Mouse (Mus musculus) hindbrain, embryonic 10.5 days (tissue): ENCODE data around the gene Ptpn23. TPM values are rescaled to one million over a fixed set of nuclear protein-coding genes. Genes with fewer than 3 reads are reported as not detected.
A peak's percentile ranks its signal among the peaks of the same experiment; 100 is the strongest.
"Not testable (repeated sequence)": the region's sequence is repeated elsewhere in the genome, so short reads cannot be mapped to it uniquely, and the experiment has no call there.

Experiments
- DNase-seq: peaks from one replicate; pipeline ENCODE4 v3.0.0-alpha.2; 2017; ENCODE audit warnings: low spot score
- H3K27ac ChIP-seq: fragments of 300-500 bp; sonication (generic); 2 replicates; pipeline ENCODE4 v1.5.1; 2016; ENCODE audit warnings: mild to moderate bottlenecking, moderate library complexity
- H3K27me3 ChIP-seq: fragments of 300-500 bp; sonication (generic); 2 replicates; pipeline ENCODE4 v1.6.1; 2016; ENCODE audit warnings: mild to moderate bottlenecking; ENCODE audit not compliant: poor library complexity, insufficient read depth, severe bottlenecking
- H3K36me3 ChIP-seq: fragments of 300-500 bp; sonication (generic); 2 replicates; pipeline ENCODE4 v1.6.1; 2016; ENCODE audit warnings: mild to moderate bottlenecking, moderate library complexity
- H3K4me1 ChIP-seq: fragments of 300-500 bp; sonication (generic); replicated peaks from 2 replicates; pipeline ENCODE4 v1.6.1; 2016; ENCODE audit warnings: mild to moderate bottlenecking
- H3K4me3 ChIP-seq: fragments of 300-500 bp; sonication (generic); 2 replicates; pipeline ENCODE4 v1.5.1; 2016; ENCODE audit warnings: mild to moderate bottlenecking, moderate library complexity
- H3K9me3 ChIP-seq: fragments of 300-500 bp; sonication (generic); 2 replicates; pipeline ENCODE4 v1.6.1; 2016; ENCODE audit warnings: mild to moderate bottlenecking, moderate library complexity
- WGBS: fragments of 180-500 bp; shearing (Covaris S2); methylation state at CpG from one replicate; pipeline ENCODE4 v1.1.7; 2016; 5-methylcytosine and 5-hydroxymethylcytosine counted together
- polyA plus RNA-seq: library from polyadenylated mRNA; unstranded; fragments of >200 nt; fragmentation: Nextera tagmentation; extraction: Ambion mirVana; gene quantifications from 2 replicates; pipeline ENCODE4 v1.2.1, GENCODE M21; 2016

Gene Ptpn23
- polyA plus RNA-seq, 1 experiment from 2014 or later: 19.2 TPM

DNA sequence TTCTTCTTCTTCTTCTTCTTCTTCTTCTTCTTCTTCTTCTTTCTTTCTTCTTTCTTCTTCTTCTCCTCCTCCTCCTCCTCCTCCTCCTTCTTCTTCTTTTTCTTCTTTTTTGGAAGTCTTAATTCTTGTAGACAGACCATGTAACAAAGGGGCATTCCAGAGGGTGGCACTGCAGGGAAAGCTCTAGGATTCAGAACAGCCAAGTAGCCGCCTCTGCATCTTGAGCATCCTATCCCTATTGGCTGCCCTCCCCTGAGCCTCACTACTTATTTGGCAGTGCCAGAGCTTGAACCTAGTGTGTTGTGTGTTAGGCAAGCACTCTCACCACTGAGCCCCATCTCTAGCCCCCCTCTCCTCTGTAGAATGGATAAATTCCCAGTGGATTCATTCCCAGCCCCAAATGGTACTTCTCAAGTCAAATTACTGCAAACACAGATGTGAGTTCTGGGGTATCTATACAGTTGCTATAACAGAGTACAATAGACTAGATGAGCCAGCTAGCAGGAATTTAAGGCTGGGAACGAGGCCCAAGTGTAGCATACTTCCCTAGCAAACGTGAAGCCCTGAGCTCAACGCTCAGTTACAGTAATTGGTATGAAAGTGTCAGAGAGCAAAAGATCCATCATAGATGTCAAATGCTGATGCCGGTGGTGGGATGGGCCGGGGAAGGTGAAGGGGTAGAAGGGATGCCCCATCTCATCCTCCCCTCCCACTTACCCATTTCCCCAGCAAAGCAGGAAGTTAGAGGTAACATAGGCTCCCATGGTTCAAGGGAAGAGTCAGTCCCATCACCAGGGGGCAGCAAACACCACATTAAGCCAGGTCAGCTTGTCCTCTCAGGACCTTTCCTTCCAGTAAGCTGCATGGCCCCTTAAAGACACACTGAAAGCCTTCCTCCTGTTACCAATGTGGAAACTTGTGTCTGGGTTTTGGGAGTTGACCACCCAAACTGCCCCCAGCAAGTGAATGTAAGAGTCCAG, 3.2 kb upstream of the Ptpn23 start:
- Histone ChIP-seq H3K9me3 (no peaks in the 10 kb centered on the region), H3K36me3 (no peaks in the 10 kb centered on the region), H3K4me1 (peaks cover 22% of the 10 kb centered on the region), H3K4me3 (0 out of 2 replicates have a peak overlapping the region, but pooled peaks have one; percentile 7), H3K27ac (no peak overlapping the region), H3K27me3 (no peaks in the 10 kb centered on the region)
- WGBS: 46% methylated on average over 6 of the region's 6 CpGs
- DNase-seq: peak; percentile 82

DNA sequence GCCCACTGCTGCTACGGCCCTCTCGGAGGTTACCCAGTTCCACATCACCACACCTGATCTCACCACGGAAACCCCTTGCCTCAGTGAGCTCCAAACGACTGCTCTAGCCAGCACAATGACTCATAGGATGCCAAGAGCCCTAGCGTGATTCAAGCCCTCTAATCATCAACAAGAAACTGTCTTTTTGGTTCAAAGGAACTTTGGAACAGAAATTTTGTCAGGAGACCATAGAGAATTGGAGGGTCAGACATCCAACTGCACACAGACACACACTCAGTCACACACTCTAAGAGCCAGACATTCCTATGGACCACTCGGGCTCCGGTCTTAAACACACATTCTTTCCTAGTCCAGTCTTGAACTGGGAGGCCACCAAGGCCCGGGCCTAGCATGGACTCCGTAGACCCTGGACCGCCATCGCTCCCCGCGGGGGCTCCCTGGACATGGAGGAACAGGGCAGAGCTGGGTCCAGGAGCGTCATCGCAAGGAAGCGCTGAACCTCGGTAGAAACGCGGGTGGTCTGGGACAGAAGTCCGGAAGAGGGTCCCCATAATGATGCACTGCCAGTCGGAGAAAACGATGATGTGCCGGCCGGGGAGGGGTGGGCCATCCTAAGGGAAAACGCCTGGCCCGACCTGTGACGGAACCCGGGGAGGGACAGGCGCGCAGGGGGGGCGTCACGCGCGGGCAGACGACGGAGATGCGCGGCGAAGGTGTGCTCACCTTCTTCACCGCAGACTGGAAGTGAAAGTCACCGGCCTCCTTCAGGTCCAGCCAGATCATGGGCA, 508 bp downstream of the Ptpn23 start:
- no peaks in the 10 kb centered on the region for H3K27me3 ChIP-seq
- no peaks in the 10 kb centered on the region for H3K9me3 ChIP-seq
- no peak for DNase-seq
- H3K27ac ChIP-seq: peak overlapping the region; percentile 93
- H3K36me3 ChIP-seq: peaks cover 23% of the 10 kb centered on the region
- 2% methylated on average over 41 of the region's 41 CpGs for WGBS
- peaks cover 22% of the 10 kb centered on the region for H3K4me1 ChIP-seq
- peak overlapping the region; percentile 97 for H3K4me3 ChIP-seq

DNA sequence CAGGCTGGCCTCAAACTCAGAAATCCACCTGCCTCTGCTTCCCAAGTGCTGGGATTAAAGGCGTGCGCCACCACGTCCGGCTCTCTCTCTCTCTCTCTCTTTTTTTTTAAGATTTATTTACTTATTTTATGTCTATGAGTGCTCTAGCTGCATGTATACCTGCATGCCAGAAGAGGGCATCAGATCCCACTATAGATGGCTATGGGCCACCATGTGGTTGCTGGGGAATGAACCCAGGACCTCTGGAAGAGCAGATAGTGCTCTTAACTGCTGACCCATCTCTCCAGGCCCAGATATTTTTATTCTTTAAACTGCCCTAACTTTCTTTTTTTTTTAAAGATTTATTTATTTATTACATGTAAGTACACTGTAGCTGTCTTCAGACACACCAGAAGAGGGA, 4.8 kb downstream of the Ptpn23 start:
- H3K36me3 ChIP-seq: peaks cover 47% of the 10 kb centered on the region
- H3K4me3 ChIP-seq, H3K9me3 ChIP-seq, H3K27me3 ChIP-seq, H3K27ac ChIP-seq, DNase-seq: not testable (repeated sequence)
- WGBS: 96% methylated on average over 4 of the region's 4 CpGs
- peaks cover 12% of the 10 kb centered on the region for H3K4me1 ChIP-seq

DNA sequence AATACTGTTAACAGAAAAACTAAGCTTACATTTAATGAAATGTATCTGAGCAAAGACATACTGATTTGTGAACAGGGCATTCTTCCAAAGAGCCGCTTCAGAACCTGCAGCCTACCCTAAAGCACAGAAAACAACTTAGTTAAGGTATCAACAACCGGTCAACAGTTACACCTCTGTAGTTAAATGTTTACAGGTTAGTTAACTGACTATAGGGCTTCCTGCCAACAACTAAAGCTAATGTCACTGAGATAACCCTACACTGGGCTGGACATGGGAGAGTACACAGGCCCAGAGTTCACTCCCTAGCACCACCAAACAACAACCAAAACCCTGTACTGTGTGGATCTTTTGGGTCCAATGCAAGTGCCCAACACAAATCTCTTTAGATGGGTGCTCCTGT, 5.3 kb downstream of the Ptpn23 start:
- Histone ChIP-seq H3K4me1 (peaks cover 12% of the 10 kb centered on the region), H3K27me3 (no peaks in the 10 kb centered on the region), H3K36me3 (peaks cover 52% of the 10 kb centered on the region), H3K9me3 (no peaks in the 10 kb centered on the region), H3K27ac (no peak overlapping the region), H3K4me3 (no peak overlapping the region)
- no peak for DNase-seq
- 93% methylated on average over 2 of the region's 2 CpGs for WGBS

DNA sequence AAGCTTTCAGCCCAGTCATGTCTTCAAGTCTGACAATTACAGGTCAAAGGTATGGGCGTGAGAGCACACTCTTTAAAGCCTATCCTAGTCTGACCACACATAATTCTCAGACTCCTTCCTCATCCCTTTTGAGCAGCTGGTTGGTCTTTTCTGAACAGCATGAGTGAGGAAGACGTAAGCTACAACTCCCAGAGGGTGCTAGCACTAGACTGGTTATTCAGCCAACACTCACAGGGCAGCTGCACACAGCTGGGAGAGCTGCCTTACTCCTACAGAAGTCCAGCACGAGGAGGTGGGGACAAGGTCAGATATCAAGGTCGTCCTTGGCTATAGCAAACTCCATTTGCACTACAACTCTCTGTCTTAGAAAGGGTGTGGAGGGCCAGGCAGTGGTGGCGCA, 7.4 kb downstream of the Ptpn23 start:
- Histone ChIP-seq H3K4me1 (no peaks in the 10 kb centered on the region), H3K27me3 (no peaks in the 10 kb centered on the region), H3K4me3 (no peak overlapping the region), H3K9me3 (no peaks in the 10 kb centered on the region), H3K27ac (no peak overlapping the region), H3K36me3 (peaks cover 65% of the 10 kb centered on the region)
- DNase-seq: no peak
- WGBS: 87% methylated on average over 5 of the region's 5 CpGs

DNA sequence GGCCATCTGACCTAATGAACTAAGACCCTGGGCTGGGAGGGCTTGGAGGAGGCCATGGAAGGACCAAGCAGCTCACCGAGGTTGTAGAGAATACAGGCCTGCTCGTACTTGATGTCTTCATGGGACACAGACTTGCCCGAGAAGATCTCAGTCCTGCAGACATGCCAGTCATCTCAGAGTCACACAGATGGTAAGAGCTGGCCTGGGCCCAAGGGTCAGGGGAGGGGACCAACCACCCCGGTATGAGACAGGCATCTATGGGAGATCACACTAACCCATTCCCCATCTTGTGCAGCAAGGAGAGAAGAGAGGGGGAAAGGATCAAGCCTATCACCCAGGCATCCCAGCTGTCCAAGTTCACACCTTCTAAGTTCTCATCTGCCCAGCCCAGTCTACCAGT, 14.7 kb downstream of the Ptpn23 start:
- Histone ChIP-seq H3K4me3 (no peak overlapping the region), H3K27me3 (no peaks in the 10 kb centered on the region), H3K36me3 (peaks cover 96% of the 10 kb centered on the region), H3K4me1 (no peaks in the 10 kb centered on the region), H3K27ac (no peak overlapping the region), H3K9me3 (no peaks in the 10 kb centered on the region)
- 95% methylated on average over 4 of the region's 4 CpGs for whole genome bisulfite sequencing
- DNase-seq: no peak

DNA sequence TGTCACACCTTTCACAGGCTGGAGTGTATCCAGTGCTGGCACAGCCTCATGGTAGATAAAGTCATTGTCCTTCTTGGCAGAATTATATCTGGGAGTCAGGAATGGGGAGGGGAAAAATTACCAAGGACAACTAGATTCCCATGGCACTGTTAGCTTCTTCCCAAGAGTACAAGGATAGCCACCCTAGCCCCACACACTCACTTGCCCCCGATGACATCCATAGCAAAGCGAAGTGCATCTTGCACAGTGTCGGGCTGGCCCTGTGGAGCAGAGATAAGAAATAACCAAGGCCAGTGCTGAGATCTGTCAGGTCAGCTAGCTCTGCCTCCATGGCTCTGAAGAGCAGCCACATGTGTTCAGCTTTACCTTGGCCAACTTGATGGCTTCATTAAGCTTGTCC, 17.2 kb downstream of the Ptpn23 start:
- peaks cover 98% of the 10 kb centered on the region for H3K36me3 ChIP-seq

DNA sequence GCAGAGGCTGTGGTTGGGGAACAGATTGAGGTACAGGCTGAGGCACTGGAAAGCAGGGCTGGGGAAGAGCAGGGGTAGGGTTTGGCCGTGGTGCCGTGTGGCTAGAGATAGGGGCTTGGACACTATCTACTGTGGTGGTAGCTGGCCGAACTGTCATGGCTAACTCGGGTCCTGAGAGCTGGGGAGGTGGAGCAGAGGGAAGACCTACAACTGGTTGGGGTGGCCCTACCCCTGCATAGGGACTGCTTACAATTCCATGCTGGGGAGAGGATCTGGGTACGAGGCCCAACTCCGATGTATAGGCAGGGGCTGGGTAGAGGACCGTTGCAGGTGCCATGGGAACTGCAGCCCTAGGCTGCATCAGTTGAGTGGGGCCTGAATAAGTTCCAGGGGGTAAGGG, 20.0 kb downstream of the Ptpn23 start:
- Histone ChIP-seq H3K9me3 (no peaks in the 10 kb centered on the region), H3K4me3 (no peak overlapping the region), H3K36me3 (peaks cover 100% of the 10 kb centered on the region), H3K27ac (no peak overlapping the region), H3K27me3 (no peaks in the 10 kb centered on the region), H3K4me1 (no peaks in the 10 kb centered on the region)
- 95% methylated on average over 7 of the region's 7 CpGs for WGBS
- DNase-seq: no peak

More for the DNA sequence above, 17.2 kb downstream of the Ptpn23 start:
- Histone ChIP-seq H3K27ac (no peak overlapping the region), H3K4me3 (no peak overlapping the region), H3K9me3 (no peaks in the 10 kb centered on the region), H3K4me1 (no peaks in the 10 kb centered on the region), H3K27me3 (no peaks in the 10 kb centered on the region)
- no peak for DNase-seq
- WGBS: 92% methylated on average over 3 of the region's 3 CpGs

DNA sequence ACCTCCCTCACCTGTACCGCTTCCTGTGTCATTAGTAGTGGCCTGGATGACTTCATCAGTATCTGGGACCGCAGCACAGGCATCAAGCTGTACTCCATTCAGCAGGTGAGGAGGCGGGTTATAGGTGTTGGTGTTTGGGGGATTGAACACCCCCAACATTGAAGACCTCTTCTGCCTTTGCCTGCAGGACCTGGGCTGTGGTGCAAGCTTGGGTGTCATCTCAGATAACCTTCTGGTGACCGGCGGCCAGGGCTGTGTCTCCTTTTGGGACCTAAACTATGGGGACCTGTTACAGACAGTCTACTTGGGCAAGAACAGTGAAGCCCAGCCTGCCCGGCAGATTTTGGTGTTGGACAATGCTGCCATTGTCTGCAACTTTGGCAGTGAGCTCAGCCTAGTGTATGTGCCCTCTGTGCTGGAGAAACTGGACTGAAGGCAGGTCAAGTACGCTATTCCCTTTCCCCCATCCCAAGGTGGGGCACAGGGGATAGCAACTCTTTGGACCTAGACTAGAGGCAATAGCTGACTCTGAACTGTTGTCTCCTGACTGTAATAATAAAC, 23.6 kb downstream of the Ptpn23 start:
- Histone ChIP-seq H3K27me3 (no peaks in the 10 kb centered on the region), H3K9me3 (no peaks in the 10 kb centered on the region), H3K27ac (no peak overlapping the region), H3K4me3 (no peak overlapping the region), H3K36me3 (peaks cover 98% of the 10 kb centered on the region), H3K4me1 (peaks cover 10% of the 10 kb centered on the region; the same call in 1 of the 2 replicates)
- DNase-seq: no peak
- WGBS: 88% methylated on average over 7 of the region's 7 CpGs

DNA sequence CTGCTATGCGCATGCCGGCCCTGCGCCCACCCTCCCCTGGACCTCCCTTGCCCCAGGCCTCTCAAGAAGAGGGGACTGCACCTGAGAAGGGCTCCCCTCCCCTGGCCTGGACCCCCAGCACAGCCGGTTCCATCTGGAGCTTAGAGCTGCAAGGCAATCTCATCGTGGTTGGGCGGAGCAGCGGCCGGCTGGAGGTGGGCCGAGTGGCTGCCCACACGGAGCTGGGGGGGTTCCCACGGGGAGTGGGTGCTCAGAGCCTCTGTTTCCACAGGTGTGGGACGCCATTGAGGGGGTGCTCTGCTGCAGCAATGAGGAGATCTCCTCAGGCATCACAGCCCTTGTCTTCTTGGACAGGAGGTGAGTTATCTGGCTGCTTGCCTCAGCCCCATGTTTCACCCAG, 26.7 kb downstream of the Ptpn23 start:
- no peak overlapping the region for H3K4me3 ChIP-seq
- H3K36me3 ChIP-seq: peaks cover 97% of the 10 kb centered on the region

DNA sequence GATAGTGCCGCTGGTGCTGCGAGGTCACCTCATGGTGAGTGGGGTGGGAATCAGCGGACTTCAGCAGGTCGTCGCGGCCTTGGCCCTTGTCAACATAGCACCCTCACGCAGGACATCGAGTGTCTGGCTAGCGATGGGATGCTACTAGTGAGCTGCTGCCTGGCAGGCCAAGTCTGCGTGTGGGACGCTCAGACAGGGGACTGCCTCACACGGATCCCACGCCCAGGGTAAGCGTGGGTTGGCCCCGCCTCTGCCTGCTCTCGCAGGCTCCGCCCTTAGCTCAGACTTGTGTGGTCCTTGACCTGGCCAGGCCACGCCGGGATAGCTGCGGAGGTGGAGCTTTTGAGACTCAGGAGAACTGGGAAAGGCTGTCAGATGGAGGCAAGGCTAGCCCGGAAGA, 27.4 kb downstream of the Ptpn23 start:
- peaks cover 10% of the 10 kb centered on the region; the same call in 1 of the 2 replicates for H3K4me1 ChIP-seq
- no peaks in the 10 kb centered on the region for H3K9me3 ChIP-seq
- DNase-seq: peak; percentile 11
- H3K36me3 ChIP-seq: peaks cover 97% of the 10 kb centered on the region
- H3K27ac ChIP-seq: no peak overlapping the region
- no peaks in the 10 kb centered on the region for H3K27me3 ChIP-seq
- WGBS: 44% methylated on average over 21 of the region's 21 CpGs
- H3K4me3 ChIP-seq: no peak overlapping the region

More for the DNA sequence above, 26.7 kb downstream of the Ptpn23 start:
- Histone ChIP-seq H3K9me3 (no peaks in the 10 kb centered on the region), H3K27me3 (no peaks in the 10 kb centered on the region), H3K4me1 (peaks cover 10% of the 10 kb centered on the region; the same call in 1 of the 2 replicates), H3K27ac (peak overlapping the region; percentile 12; the same call in 1 of the 2 replicates)
- WGBS: 84% methylated on average over 12 of the region's 12 CpGs
- DNase-seq: no peak

DNA sequence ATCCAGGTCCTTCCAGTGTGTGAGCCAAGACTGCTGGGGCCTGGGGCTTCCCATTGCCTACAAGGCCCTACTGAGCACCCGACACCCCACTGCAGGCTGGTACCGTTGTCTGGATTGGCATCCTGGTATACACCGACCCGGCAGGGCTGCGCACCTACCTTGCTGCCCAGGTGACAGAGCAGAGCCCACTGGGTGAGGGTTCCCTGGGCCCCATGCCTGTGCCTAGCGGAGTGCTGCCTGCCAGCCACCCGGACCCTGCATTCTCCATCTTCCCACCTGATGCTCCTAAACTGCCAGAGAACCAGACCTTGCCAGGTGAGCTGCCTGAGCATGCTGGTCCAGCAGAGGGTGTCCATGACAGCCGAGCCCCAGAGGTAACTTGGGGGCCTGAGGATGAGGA, 28.7 kb downstream of the Ptpn23 start:
- Histone ChIP-seq H3K36me3 (peaks cover 97% of the 10 kb centered on the region), H3K4me3 (no peak overlapping the region), H3K27me3 (no peaks in the 10 kb centered on the region), H3K9me3 (no peaks in the 10 kb centered on the region), H3K27ac (no peak overlapping the region), H3K4me1 (peaks cover 10% of the 10 kb centered on the region; the same call in 1 of the 2 replicates)
- no peak for DNase-seq
- 98% methylated on average over 8 of the region's 8 CpGs for WGBS
